Mouse (Mus musculus) embryonic fibroblast, embryonic 13.5 days (primary cell): ENCODE results near the gene Limk1. TPM values are rescaled to one million over a fixed set of nuclear protein-coding genes. Genes with fewer than 3 reads are reported as not detected.

ENCODE experiments used
- H3K27ac ChIP-seq: 2 replicates; pipeline ENCODE4 v1.5.1; 2012; ENCODE audit warnings: low read length, control low read depth, inconsistent platforms; ENCODE audit not compliant: insufficient read depth
- H3K4me1 ChIP-seq: 2 replicates; pipeline ENCODE4 v1.6.1; 2011; ENCODE audit warnings: low read length; ENCODE audit not compliant: control insufficient read depth, insufficient read depth
- H3K4me3 ChIP-seq: 2 replicates; pipeline ENCODE4 v1.5.1; 2011; ENCODE audit warnings: mild to moderate bottlenecking, control low read depth, low read length; ENCODE audit not compliant: insufficient read depth
- CTCF ChIP-seq: IDR thresholded peaks from 2 replicates; pipeline ENCODE4 v1.5.1; 2011; ENCODE audit warnings: mild to moderate bottlenecking, control low read depth, low read length, moderate library complexity, borderline replicate concordance; ENCODE audit not compliant: insufficient read depth
- POLR2A ChIP-seq: IDR thresholded peaks from 2 replicates; pipeline ENCODE4 v1.6.1; 2011; ENCODE audit warnings: low read depth, mild to moderate bottlenecking, control low read depth, low read length, moderate library complexity
- polyA plus RNA-seq: library from polyadenylated mRNA; stranded (reverse); fragments of >200 nt; gene quantifications from 2 replicates; pipeline ENCODE4 v1.2.4, GENCODE M21; 2011; ENCODE audit warnings: low read depth; ENCODE audit not compliant: missing spikeins, insufficient read length

The Limk1 gene
- polyA plus RNA-seq, 1 experiment: 16.5 TPM

DNA sequence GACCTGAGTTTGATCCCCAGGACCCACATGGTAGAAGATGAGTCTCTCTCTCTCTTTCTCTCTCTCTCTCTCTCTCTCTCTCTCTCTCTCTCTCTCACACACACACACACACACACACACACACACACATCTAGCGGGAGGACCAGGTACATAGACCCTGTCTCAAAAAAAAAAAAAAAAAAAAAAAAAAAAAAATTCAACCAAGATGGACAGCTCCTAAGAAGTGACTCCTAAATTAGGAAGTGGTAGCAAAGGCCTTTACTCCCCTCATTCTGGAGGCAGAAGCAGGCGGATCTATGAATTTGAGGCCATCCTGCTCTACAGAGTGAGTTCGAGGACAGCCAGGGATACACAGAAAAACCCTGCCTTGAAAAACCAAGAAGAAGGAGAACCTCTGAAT lies 48.0 kb downstream of the Limk1 start:
- Histone ChIP-seq H3K4me3 (no peak overlapping the region), H3K27ac (no peak overlapping the region), H3K4me1 (peaks cover 10% of the 10 kb centered on the region)
- TF ChIP-seq POLR2A (no peak), CTCF (no peak)

GRCm38 (mm10) chr5:134639269-134639682 lies 49.1 kb downstream of the Limk1 start, which contains the start of gene Eif4h:
Eif4h (minus strand) TSS chr5:134639490.
- Histone ChIP-seq H3K4me1 (peaks cover 4% of the 10 kb centered on the region; the same call in 1 of the 2 replicates), H3K4me3 (peak within 1 kb of the TSS; percentile 98), H3K27ac (peak within 1 kb of the TSS; percentile 86)
- TF ChIP-seq CTCF (no peak), POLR2A (peak; percentile 77)

GRCm38 (mm10) chr5:134638461-134639268 lies 49.7 kb downstream of the Limk1 start:
- no peak for TF ChIP-seq POLR2A
- no peak for TF ChIP-seq CTCF
- Histone ChIP-seq H3K4me1 (peaks cover 4% of the 10 kb centered on the region; the same call in 1 of the 2 replicates), H3K4me3 (peak overlapping the region; percentile 98), H3K27ac (peak overlapping the region; percentile 86)

GRCm38 (mm10) chr5:134637820-134638367 lies 50.5 kb downstream of the Limk1 start:
- Histone ChIP-seq H3K27ac (no peak overlapping the region), H3K4me3 (peak overlapping the region; percentile 98), H3K4me1 (0 out of 2 replicates have a peak, but pooled peaks cover 2% of the 10 kb centered on the region)
- no peak for TF ChIP-seq POLR2A
- no peak for TF ChIP-seq CTCF

- H3K4me3 ChIP-seq: no peak overlapping the region
- no peak overlapping the region for H3K27ac ChIP-seq
- 0 out of 2 replicates have a peak, but pooled peaks cover 4% of the 10 kb centered on the region for H3K4me1 ChIP-seq
- no peak for TF ChIP-seq POLR2A
- TF ChIP-seq CTCF: no peak
Measured at GRCm38 (mm10) chr5:134632841-134633240, 55.6 kb downstream of the Limk1 start.

- Histone ChIP-seq H3K4me3 (no peak overlapping the region), H3K27ac (no peak overlapping the region), H3K4me1 (0 out of 2 replicates have a peak, but pooled peaks cover 4% of the 10 kb centered on the region)
- no peak for TF ChIP-seq CTCF
- TF ChIP-seq POLR2A: no peak
Measured at GRCm38 (mm10) chr5:134630835-134631234, 57.6 kb downstream of the Limk1 start.

- Histone ChIP-seq H3K4me1 (0 out of 2 replicates have a peak, but pooled peaks cover 4% of the 10 kb centered on the region), H3K4me3 (no peak overlapping the region), H3K27ac (no peak overlapping the region)
- TF ChIP-seq CTCF (no peak), POLR2A (no peak)
Measured at GRCm38 (mm10) chr5:134629508-134629907, 58.9 kb downstream of the Limk1 start.

DNA sequence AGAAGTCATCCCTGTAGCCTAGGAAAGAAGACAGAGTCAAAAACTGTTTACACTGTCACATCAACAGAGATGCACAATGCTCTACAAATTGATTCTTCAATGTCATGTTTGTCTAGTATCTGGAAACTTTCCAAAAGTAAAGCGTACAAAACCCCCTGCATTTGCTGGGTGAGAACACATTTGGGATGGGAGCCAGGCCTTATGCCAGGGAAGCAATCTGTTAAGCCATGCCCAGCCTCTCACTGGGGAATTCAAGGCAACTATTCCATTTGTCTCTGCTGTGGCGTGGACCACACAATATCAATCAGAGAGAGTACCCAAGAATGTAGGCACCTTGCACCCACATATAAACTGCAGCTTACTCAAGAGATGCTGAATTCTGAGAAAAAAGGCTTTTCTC lies 66.3 kb downstream of the Limk1 start:
- H3K27ac ChIP-seq: no peak overlapping the region
- TF ChIP-seq POLR2A (no peak), CTCF (no peak)
- peaks cover 5% of the 10 kb centered on the region; the same call in 1 of the 2 replicates for H3K4me1 ChIP-seq
- no peak overlapping the region for H3K4me3 ChIP-seq

DNA sequence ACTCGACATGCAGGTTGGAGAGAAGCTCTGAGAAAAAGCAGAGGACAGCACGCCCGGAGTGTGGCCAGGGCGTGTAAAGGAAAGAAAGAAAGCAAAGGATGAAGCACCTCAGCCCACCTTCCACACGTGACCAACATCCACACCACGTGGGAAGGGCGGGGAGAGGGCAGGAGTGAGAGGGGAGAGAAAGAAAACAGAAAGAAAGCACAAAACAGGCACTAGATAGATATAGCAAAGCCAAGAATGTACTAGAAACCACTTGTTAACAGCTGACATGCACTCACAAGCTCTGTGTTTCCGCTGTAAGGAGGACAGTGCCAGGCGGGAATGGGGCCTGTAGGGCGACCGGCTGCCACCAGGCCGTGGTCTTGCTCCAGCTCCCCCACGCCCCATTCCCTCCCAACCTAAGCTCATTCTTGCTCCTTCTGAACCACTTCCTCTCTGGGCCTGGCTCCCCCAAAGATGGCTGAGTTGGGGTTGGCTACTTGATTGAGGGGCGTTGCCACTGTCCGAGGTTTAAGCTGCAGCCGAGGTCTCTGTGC lies 67.2 kb downstream of the Limk1 start:
- peaks cover 5% of the 10 kb centered on the region; the same call in 1 of the 2 replicates for H3K4me1 ChIP-seq
- H3K27ac ChIP-seq: no peak overlapping the region
- TF ChIP-seq POLR2A: no peak
- TF ChIP-seq CTCF: no peak
- no peak overlapping the region for H3K4me3 ChIP-seq

DNA sequence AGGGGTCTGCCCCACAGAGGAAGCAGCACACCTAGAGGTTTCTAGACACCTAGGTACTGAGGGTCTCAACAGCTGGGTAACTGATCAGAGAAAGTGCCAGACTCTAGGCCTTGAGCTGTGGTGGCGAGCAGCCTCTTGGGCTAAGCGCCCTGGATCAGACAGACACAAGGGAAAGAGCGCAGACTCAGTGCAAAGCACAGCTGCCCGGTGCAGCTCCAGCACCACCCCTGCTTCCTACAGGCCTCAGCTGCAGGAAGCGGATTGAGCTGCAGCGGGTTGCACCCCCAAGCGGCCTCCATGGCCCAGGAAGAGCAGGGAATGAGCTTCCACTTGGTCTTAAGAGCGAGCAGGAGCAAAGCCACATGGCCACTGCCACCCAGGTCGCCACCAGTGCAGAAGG lies 67.9 kb downstream of the Limk1 start:
- Histone ChIP-seq H3K4me3 (no peak overlapping the region), H3K27ac (no peak overlapping the region), H3K4me1 (peaks cover 5% of the 10 kb centered on the region; the same call in 1 of the 2 replicates)
- no peak for TF ChIP-seq CTCF
- no peak for TF ChIP-seq POLR2A
